Mouse (Mus musculus): ENCODE data around the gene Zfp398.

DNA sequence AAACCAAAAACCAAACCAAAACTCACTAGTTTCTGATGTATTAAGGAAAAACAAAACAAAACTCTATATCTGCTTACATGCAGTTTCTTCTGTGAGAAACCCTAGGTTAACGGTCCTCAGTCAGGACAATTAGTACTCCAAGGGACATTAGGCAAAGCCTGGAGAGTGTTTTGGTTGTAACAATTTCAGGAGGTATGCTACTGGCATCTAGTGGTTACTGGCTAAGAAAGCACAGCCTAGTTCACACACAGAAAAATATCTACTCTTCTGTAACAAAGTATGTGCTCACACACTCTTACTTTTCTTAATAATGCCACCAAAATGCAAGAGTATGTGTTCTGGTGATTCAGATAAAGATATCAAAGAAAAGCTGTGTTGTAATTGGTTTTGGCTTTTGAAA, 6.5 kb upstream of the Zfp398 start:
- TF ChIP-seq CTCF (IDR thresholded peaks at IDR 0.05; ENCODE audit: control insufficient read depth, insufficient read depth, insufficient replicate concordance, low read depth, low read length) (no peak), POLR2A (IDR thresholded peaks at IDR 0.05; ENCODE audit: control insufficient read depth, low read depth, low read length) (no peak)
